Mouse (Mus musculus): ENCODE data around the gene Plek2.

- TF ChIP-seq POLR2A (IDR thresholded peaks at IDR 0.05; ENCODE audit: borderline replicate concordance, extremely low read depth, insufficient read depth, insufficient read length, poor library complexity, severe bottlenecking) (no peak), CTCF (IDR thresholded peaks at IDR 0.05; ENCODE audit: borderline replicate concordance, extremely low read depth, insufficient read depth, insufficient read length) (peak; percentile 16; the same call in 1 of the 2 replicates)
Observed at GRCm38 (mm10) chr12:78916278-78916677, 9.5 kb upstream of the Plek2 start.
